Mouse (Mus musculus): ENCODE data around the gene Zic2.

GRCm38 (mm10) chr14:122484458-122484843, 9.2 kb downstream of the Zic2 start:
- TF ChIP-seq POLR2A (IDR thresholded peaks at IDR 0.05; ENCODE audit: borderline replicate concordance, extremely low read depth, low read depth, low read length) (no peak), CTCF (IDR thresholded peaks at IDR 0.05; ENCODE audit: insufficient read depth, low read length) (no peak)
